Mouse (Mus musculus) embryonic facial prominence, embryonic 14.5 days (tissue): ENCODE measurements at regions not wholly inside any gene's neighbourhood (a gene's known extent, or its start where the extent isn't known, plus 50 kb on each side); places are given as distances from the start of the nearest gene placed in this dataset.

Experiments used
- ATAC-seq: fragments of 200-750 bp; cut with Nextera tagmentation; 2 replicates; pipeline ENCODE4 v1.8.0; 2017; ENCODE audit warnings: low read depth, moderate number of reproducible peaks, moderate TSS enrichment
- DNase-seq: peaks from one replicate; pipeline ENCODE4 v3.0.0-alpha.2; 2015; ENCODE audit warnings: low spot score
- H3K27ac ChIP-seq: fragments of 300-500 bp; sonication (generic); replicated peaks from 2 replicates; pipeline ENCODE4 v1.5.1; 2014; ENCODE audit warnings: low read depth, mild to moderate bottlenecking, low read length, moderate library complexity
- H3K27me3 ChIP-seq: fragments of 300-500 bp; sonication (generic); replicated peaks from 2 replicates; pipeline ENCODE4 v1.6.1; 2014; ENCODE audit warnings: low read length; ENCODE audit not compliant: control insufficient read depth, insufficient read depth
- H3K36me3 ChIP-seq: fragments of 300-500 bp; sonication (generic); 2 replicates; pipeline ENCODE4 v1.6.1; 2014; ENCODE audit warnings: low read length, mixed read lengths; ENCODE audit not compliant: control insufficient read depth, insufficient read depth
- H3K4me1 ChIP-seq: fragments of 300-500 bp; sonication (generic); 2 replicates; pipeline ENCODE4 v1.6.1; 2014; ENCODE audit warnings: antibody characterized with exemption, low read length; ENCODE audit not compliant: control insufficient read depth, insufficient read depth
- H3K4me2 ChIP-seq: fragments of 300-500 bp; sonication (generic); 2 replicates; pipeline ENCODE4 v1.6.1; 2014; ENCODE audit warnings: low read depth, mild to moderate bottlenecking, low read length, moderate library complexity, mixed read lengths
- H3K4me3 ChIP-seq: fragments of 300-500 bp; sonication (generic); 2 replicates; pipeline ENCODE4 v1.5.1; 2014; ENCODE audit warnings: low read depth, mild to moderate bottlenecking, low read length
- H3K9ac ChIP-seq: fragments of 300-500 bp; sonication (generic); 2 replicates; pipeline ENCODE4 v1.6.1; 2014; ENCODE audit warnings: low read depth, mild to moderate bottlenecking, low read length, moderate library complexity, mixed read lengths
- H3K9me3 ChIP-seq: fragments of 300-500 bp; sonication (generic); 2 replicates; pipeline ENCODE4 v1.6.1; 2016; ENCODE audit warnings: low read length; ENCODE audit not compliant: control insufficient read depth
- WGBS: fragments of 180-500 bp; shearing (Covaris S2); extraction: QIAGEN DNeasy Blood & Tissue Kit; methylation state at CpG from one replicate; pipeline ENCODE4 v1.1.7; 2014; 5-methylcytosine and 5-hydroxymethylcytosine counted together

DNA sequence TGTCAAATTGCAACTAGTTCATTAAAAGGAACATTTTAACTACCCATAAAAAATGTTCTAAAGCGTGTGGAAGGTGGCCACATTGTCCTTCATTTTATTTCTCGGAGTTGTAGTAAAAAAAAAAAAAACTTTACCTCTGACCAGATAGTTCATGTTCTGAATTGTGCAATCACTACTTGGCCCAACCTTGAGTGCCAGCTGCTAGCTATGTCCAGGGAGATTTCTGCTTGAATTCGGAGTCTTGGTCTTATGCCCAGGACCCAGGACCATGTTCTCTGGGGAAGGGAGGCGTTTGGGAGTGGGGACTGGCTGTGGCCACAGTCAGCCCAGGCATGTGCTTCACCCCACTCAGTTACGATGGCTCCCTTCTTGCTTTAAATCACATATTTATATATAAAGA, 54.9 kb upstream of the Atp1b3 start:
- no peaks in the 10 kb centered on the region for H3K27me3 ChIP-seq
- 0 out of 2 replicates have a peak, but pooled peaks cover 4% of the 10 kb centered on the region for H3K4me1 ChIP-seq
- DNase-seq (no peak), ATAC-seq (no peak)
- H3K4me3 ChIP-seq, result no peak overlapping the region
- no peak overlapping the region for H3K27ac ChIP-seq
- H3K4me2 ChIP-seq, result no peak overlapping the region
- no peaks in the 10 kb centered on the region for H3K9me3 ChIP-seq
- WGBS, result 86% methylated on average over 5 of the region's 5 CpGs
- H3K9ac ChIP-seq, result no peak overlapping the region
- no peaks in the 10 kb centered on the region for H3K36me3 ChIP-seq

DNA sequence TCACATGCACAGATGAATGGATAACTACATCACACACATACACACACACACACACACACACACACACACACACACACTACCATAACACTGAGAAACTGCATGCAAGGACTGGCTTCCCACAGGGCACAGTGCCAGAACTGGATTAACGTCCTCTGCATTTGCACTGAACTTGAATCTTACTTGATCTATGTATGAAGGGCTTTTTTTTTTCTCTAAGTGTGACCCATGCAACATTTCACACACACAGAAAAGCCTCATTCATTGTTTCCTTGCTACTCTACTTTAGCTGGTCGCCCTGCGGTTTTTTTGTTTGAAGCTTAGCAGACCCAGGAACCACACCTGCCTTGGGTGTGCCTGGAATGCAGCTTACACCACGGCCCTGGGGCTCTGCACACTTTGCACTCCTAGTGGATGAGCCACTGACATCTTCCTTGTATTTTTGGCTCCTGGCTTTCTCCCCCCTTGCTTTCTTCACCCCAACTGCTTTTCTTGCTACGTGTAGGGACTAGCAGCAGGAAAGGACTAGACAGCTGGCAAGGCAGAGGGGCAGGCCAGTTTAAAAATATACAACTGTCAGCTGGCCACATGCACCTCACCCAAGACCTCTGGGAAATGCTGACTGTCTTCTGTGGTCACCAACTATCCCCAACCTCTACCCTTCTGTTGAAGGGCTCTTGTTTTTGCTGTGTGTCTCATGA, 51.8 kb upstream of the Atp1b3 start:
- H3K27ac ChIP-seq, result peak overlapping the region; percentile 58

More for the DNA sequence above, 51.8 kb upstream of the Atp1b3 start:
- H3K27me3 ChIP-seq, result no peaks in the 10 kb centered on the region
- DNase-seq, result peak; percentile 89
- no peaks in the 10 kb centered on the region for H3K36me3 ChIP-seq
- WGBS, result 38% methylated on average over 5 of the region's 5 CpGs
- H3K4me3 ChIP-seq, result no peak overlapping the region
- peak; percentile 89 for ATAC-seq
- H3K9ac ChIP-seq, result no peak overlapping the region
- H3K4me1 ChIP-seq, result 0 out of 2 replicates have a peak, but pooled peaks cover 4% of the 10 kb centered on the region
- no peak overlapping the region for H3K4me2 ChIP-seq
- H3K9me3 ChIP-seq, result no peaks in the 10 kb centered on the region
